Mouse (Mus musculus) hematopoietic stem cell, adult 5-6 weeks (primary cell): ENCODE measurements around the gene Ppox. TPM values are rescaled to one million over a fixed set of nuclear protein-coding genes. Genes with fewer than 3 reads are reported as not detected.

Experiments used
- ATAC-seq, 2 experiments: fragments of 125-278 bp in 1 of 2; replicated peaks in 1 of 2; 2 replicates each; pipeline ENCODE4 v1.8.0; 2016 to 2017; ENCODE audit warnings: inconsistent platforms in 2 of 2, mild to moderate bottlenecking in 2 of 2, moderate number of reproducible peaks in 2 of 2, low read depth in 1 of 2, moderate TSS enrichment in 1 of 2; ENCODE audit not compliant: low FRiP score in 2 of 2, poor library complexity in 2 of 2, severe bottlenecking in 2 of 2, insufficient read depth in 1 of 2, low TSS enrichment in 1 of 2
- total RNA-seq: library from RNA; stranded (forward); fragments of 172-1452, 232-1000 nt; gene quantifications from 2 replicates; pipeline ENCODE4 v1.2.3, GENCODE M21; 2017

The Ppox gene
- total RNA-seq, 1 experiment from 2014 or later = 9.5 TPM

GRCm38 (mm10) chr1:171274171-171274570, 6.8 kb downstream of the Ppox start:
- peak in 1 of 2 experiments; percentile 30; a peak in 1 of 4 replicates for ATAC-seq

- peak; percentile 23 to 39; a peak in 3 of 4 replicates for ATAC-seq
Measured at GRCm38 (mm10) chr1:171272086-171272485, 8.9 kb downstream of the Ppox start.

GRCm38 (mm10) chr1:171271622-171272021, 9.4 kb downstream of the Ppox start:
- ATAC-seq = no peak

GRCm38 (mm10) chr1:171271196-171271595, 9.8 kb downstream of the Ppox start:
- no peak for ATAC-seq

- ATAC-seq = peak; percentile 27 to 28; a peak in 2 of 4 replicates
Measured at GRCm38 (mm10) chr1:171270573-171270900, 10.4 kb downstream of the Ppox start.

- peak; percentile 95 to 97 for ATAC-seq
Measured at GRCm38 (mm10) chr1:171269848-171270572, 11.0 kb downstream of the Ppox start, which contains the start of gene B4galt3. B4galt3 (plus strand) TSS chr1:171270328.

GRCm38 (mm10) chr1:171268341-171268740, 12.6 kb downstream of the Ppox start:
- no peak for ATAC-seq

GRCm38 (mm10) chr1:171265971-171266744, 14.8 kb downstream of the Ppox start:
- no peak for ATAC-seq

- ATAC-seq = no peak
Measured at GRCm38 (mm10) chr1:171263666-171264461, 17.1 kb downstream of the Ppox start.

GRCm38 (mm10) chr1:171263185-171263611, 17.8 kb downstream of the Ppox start:
- no peak; a peak in 1 of 4 replicates for ATAC-seq

- ATAC-seq = peak; percentile 86 to 87
Measured at GRCm38 (mm10) chr1:171262594-171263130, 18.3 kb downstream of the Ppox start.

- no peak for ATAC-seq
Measured at GRCm38 (mm10) chr1:171260316-171260715, 20.7 kb downstream of the Ppox start.

GRCm38 (mm10) chr1:171258921-171259320, 22.1 kb downstream of the Ppox start:
- ATAC-seq = no peak

GRCm38 (mm10) chr1:171257781-171258180, 23.2 kb downstream of the Ppox start:
- no peak for ATAC-seq

GRCm38 (mm10) chr1:171256937-171257548, 23.9 kb downstream of the Ppox start:
- ATAC-seq = peak; percentile 23 to 63; a peak in 2 of 4 replicates

GRCm38 (mm10) chr1:171256095-171256818, 24.7 kb downstream of the Ppox start:
- ATAC-seq = no peak
